Mouse (Mus musculus) olfactory bulb, adult 2 months (tissue): ENCODE results near the gene Gm44596. TPM values are rescaled to one million over a fixed set of nuclear protein-coding genes. Genes with fewer than 3 reads are reported as not detected.

Experiments
- H3K27ac ChIP-seq: fragments of 200-500 bp; 2 replicates; pipeline ENCODE4 v1.5.1; 2012; ENCODE audit warnings: low read depth, low read length; ENCODE audit not compliant: insufficient read depth
- H3K4me1 ChIP-seq: fragments of 200-500 bp; 2 replicates; pipeline ENCODE4 v1.6.1; 2012; ENCODE audit warnings: low read length; ENCODE audit not compliant: control insufficient read depth, insufficient read depth
- H3K4me3 ChIP-seq: fragments of 200-500 bp; 2 replicates; pipeline ENCODE4 v1.5.1; 2012; ENCODE audit warnings: mild to moderate bottlenecking, low read depth, low read length, moderate library complexity; ENCODE audit not compliant: insufficient read depth
- CTCF ChIP-seq: fragments of 200-500 bp; IDR thresholded peaks from 2 replicates; pipeline ENCODE4 v1.5.1; 2012; ENCODE audit warnings: low read depth, mild to moderate bottlenecking, low read length, moderate library complexity; ENCODE audit not compliant: insufficient read depth
- POLR2A ChIP-seq: fragments of 200-500 bp; IDR thresholded peaks from 2 replicates; pipeline ENCODE4 v1.6.1; 2012; ENCODE audit warnings: mild to moderate bottlenecking, low read depth, low read length, moderate library complexity; ENCODE audit not compliant: insufficient read depth
- WGBS: fragments of 180-500 bp; shearing (Covaris S2); methylation state at CpG from one replicate; pipeline ENCODE4 v1.1.7; 2018; 5-methylcytosine and 5-hydroxymethylcytosine counted together
- polyA plus RNA-seq: library from polyadenylated mRNA; stranded (reverse); fragments of >200 nt; gene quantifications from 2 replicates; pipeline ENCODE4 v1.2.4, GENCODE M21; 2012; ENCODE audit warnings: low replicate concordance; ENCODE audit not compliant: missing spikeins, insufficient read depth, insufficient read length

The Gm44596 gene
- polyA plus RNA-seq, 1 experiment, result not detected

DNA sequence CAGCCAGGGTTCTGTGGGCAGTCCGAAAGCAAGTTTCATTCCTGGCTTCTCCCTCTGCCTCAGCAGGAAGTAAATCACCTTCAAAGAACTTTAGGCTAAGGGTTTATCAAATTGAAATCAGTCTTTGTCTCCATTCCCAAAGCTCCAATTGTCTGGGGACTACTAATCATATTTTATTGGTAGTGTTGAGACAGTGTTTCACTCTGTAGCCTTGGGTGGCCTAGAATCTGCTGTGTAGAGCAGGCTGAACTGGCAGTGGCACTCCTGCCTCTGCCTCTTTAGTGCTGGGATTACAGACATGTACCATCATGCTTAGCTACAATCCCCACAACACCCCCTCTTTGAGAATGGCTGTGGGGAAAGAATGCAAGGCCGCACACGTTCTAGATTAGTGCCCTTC, 46.2 kb downstream of the Gm44596 start:
- Histone ChIP-seq H3K27ac (peak overlapping the region; percentile 56; the same call in 1 of the 2 replicates), H3K4me3 (no peak overlapping the region), H3K4me1 (peaks cover 3% of the 10 kb centered on the region)
- WGBS, result 86% methylated on average over 3 of the region's 3 CpGs
- TF ChIP-seq POLR2A, result no peak
- TF ChIP-seq CTCF, result no peak

DNA sequence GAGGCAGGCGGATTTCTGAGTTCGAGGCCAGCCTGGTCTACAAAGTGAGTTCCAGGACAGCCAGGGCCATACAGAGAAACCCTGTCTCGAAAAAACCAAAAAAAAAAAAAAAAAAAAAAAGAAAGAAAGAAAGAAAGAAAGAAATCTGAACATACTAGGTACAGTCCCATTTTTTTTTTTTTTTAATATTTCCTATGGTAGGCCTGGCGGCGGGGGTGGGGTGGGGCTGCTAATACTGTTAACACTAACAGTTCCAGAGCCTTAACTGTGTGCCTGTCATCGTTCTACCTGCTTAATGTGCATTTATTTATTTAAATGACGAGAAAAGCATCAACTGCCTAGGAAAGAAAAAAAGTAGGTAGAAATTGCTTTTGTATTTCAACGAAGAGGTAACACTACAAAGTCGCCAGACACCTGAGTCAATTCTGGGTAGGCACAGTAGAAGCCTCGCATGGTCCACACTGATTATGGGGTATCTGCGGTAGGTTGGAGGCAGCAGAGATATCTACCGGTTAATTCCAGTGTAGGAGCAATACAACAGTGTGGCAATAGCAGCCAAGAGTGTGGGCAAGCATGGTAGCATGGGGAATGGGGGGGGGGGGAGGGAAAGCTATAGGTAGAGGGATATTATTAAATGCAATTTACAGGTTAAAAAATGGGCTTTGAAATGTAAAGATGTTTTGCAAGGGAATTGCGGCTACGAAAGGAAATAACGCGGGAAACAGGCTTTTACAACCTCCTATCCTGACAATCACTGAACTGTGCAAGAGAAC, 48.4 kb downstream of the Gm44596 start:
- Histone ChIP-seq H3K4me3 (peak overlapping the region; percentile 94), H3K27ac (peak overlapping the region; percentile 86), H3K4me1 (peaks cover 3% of the 10 kb centered on the region)
- TF ChIP-seq POLR2A, result no peak
- TF ChIP-seq CTCF, result no peak
- 41% methylated on average over 16 of the region's 16 CpGs for WGBS

DNA sequence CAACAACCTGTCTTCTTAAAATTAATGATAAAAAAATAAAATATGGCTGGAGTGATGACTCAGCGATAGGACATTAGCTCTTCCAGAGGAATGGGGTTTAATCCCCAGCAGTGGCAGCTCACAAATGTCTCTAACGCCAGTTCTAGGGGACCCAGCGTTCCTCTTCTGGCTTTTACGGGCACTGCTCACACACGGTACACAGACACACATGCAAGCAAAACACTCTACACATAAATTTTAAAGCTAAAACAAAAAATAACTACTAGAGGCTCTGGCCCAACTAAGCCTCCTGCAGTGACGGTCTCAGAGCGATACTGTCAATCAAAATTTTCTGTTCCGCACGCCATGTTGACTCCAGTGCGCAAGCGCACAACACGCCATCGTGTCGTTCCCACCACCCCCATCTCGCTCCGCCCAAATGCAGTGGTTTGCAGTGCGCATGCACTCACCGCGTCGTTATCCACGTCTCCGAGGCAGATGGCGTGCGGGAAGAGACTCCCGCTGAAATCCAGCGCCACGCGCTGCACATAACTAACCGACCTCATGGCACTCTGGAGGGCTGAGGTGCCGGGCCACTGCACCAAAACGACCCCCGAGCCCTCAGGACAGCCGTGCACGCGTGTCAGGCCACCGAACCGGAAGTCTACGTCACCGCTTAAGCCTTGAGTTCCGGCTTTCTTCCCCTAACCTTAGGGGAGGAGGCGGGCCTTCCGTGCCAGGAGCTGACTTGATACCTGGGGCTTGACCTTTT, 49.1 kb downstream of the Gm44596 start, which contains the start of gene Itfg2:
Gene Itfg2 (minus strand): TSS at position 663 of the 751 bp plus-strand sequence.
- under 1% methylated on average over 42 of the region's 42 CpGs for WGBS

DNA sequence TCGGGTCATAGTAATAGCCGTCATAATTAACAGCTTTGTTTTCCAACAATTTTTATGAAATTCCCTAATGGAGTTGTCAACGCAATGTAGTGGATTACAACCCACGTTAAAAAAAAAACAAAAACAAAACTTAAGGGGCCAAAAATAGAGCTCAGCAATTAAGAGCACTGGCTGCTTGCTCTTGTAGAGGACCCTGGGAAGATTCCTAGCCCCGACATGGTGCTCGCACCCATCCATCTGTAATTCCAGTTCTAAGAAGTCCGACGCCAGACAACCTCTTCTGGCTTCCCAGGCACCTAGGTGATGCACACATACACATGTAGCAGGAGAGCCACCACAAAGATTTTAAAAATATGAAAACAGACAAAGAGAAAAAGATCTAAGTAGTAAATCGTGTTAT, 49.7 kb downstream of the Gm44596 start:
- Histone ChIP-seq H3K27ac (peak overlapping the region; percentile 100), H3K4me3 (peak overlapping the region; percentile 94), H3K4me1 (peaks cover 3% of the 10 kb centered on the region)
- WGBS, result 14% methylated on average over 9 of the region's 9 CpGs
- TF ChIP-seq POLR2A, result no peak
- TF ChIP-seq CTCF, result no peak

More for the DNA sequence above, 49.1 kb downstream of the Gm44596 start, which contains the start of gene Itfg2:
- H3K4me1 ChIP-seq, result peaks cover 3% of the 10 kb centered on the region
- peak within 1 kb of the TSS; percentile 94 for H3K4me3 ChIP-seq
- H3K27ac ChIP-seq, result peak within 1 kb of the TSS; percentile 100
- TF ChIP-seq CTCF (no peak), POLR2A (peak; percentile 98)

DNA sequence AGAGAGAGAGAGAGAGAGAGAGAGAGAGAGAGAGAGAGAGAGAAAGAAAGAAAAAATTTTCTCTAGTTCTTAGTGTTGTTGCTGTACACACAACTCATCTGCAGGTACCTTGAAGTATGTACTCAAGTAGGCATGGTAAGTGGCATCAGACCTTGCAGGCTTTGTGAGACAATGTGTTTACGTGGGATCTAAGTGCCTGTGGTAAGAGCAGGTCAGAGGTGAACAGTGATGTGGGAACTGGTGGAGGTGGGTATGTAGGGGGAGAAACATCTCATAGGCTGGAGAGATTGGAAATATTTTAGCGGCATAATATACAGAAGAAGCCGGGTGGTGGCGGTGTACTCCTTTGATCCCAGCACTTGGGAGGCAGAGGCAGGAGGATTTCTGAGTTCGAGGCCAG, 52.3 kb downstream of the Gm44596 start:
- 92% methylated on average over 5 of the region's 5 CpGs for WGBS
- no peaks in the 10 kb centered on the region for H3K4me1 ChIP-seq
- TF ChIP-seq CTCF, result no peak
- H3K27ac ChIP-seq, result no peak overlapping the region
- H3K4me3 ChIP-seq, result no peak overlapping the region

DNA sequence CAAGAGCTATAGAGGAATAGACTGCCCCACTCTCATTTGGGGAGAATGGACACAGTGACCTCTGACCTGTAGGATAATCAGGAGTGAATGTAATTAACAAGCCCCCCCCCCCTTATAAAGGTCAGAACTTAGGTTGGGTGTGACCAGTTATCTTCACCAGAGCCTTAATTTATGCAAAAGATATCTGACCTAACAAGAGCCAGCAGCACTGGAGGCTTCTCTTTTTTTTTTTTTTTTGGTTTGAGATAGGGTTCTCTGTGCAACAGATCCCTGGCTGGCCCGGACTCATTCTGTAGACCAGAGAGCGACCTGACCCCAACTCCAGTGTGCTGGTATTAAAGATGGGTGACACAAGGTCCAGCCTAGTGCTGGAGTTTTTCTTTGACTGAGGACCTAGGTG, 54.0 kb downstream of the Gm44596 start:
- H3K4me1 ChIP-seq, result no peaks in the 10 kb centered on the region
- TF ChIP-seq CTCF (no peak), POLR2A (no peak)
- H3K27ac ChIP-seq, result no peak overlapping the region
- no peak overlapping the region for H3K4me3 ChIP-seq
- WGBS, result 96% methylated on average over 2 of the region's 2 CpGs

DNA sequence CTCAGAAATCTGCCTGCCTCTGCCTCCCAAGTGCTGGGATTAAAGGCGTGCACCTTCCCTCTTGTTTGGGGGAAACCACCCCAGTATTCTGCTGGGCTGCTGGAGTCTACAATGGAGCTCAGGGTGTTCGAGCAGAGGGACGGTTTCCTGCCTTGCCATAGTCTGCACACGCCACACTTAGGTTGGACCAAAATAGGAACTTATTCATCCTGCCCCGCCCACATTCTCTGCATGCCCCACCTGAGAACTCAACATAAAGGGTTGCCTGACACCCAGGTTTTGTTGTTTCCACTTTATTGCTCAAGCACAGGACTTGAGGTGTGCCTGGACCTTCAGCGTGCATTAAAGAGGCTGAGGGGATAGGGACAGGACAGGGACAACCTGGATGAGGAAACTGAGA, 54.5 kb downstream of the Gm44596 start:
- no peak overlapping the region for H3K27ac ChIP-seq
- no peak overlapping the region for H3K4me3 ChIP-seq
- no peaks in the 10 kb centered on the region for H3K4me1 ChIP-seq
- no peak for TF ChIP-seq POLR2A
- no peak for TF ChIP-seq CTCF
- WGBS, result 84% methylated on average over 6 of the region's 6 CpGs

DNA sequence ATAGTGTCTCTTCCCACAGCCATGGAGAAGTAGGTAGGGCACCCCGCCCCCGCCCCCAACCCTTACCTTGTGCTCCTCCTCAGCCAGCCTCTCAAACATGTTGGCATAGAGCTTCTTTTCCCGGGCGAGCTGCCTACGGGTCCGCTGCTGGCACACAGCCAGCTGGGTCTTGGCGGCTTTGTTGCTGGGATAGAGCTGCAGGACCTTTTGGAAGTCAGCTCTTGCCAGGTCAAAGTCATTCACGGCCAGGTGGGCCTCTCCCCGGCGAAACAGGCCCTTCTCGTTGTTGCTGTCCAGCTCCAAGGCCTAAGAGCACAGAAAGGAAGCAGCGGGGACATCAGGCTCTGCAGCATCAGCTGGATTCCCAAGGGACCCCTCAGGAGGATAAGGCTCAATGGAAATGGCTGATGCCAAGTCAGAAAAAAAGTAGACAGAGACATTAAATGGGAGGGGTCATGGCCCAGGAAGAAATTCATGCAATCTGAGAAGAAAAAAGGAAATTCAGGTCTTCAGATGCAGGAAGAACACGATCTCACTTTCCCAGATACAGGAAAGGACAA, 57.1 kb downstream of the Gm44596 start:
- no peak overlapping the region for H3K4me3 ChIP-seq
- no peak for TF ChIP-seq POLR2A
- TF ChIP-seq CTCF, result no peak
- 49% methylated on average over 13 of the region's 13 CpGs for WGBS
- H3K27ac ChIP-seq, result no peak overlapping the region
- H3K4me1 ChIP-seq, result peaks cover 8% of the 10 kb centered on the region

DNA sequence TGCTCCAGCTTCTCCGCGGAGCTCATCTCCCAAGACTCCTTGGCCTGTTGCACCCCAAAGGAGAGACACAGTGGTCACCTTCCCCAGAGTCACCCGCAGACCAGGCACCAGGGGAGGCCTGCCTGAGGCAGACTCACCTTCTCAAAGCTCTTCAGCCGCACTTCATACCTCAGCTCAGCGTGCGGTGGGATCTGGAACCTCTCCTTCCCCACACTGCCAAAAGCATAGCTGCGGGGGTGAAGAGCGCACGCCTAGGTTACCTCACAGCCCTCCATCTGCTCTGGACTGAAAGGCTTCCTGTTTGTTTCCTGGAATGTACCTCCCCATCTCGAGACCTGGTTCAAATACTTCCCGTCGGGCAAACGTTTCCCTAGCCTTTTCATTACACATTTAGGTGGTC, 58.3 kb downstream of the Gm44596 start:
- TF ChIP-seq POLR2A (no peak), CTCF (no peak)
- H3K4me1 ChIP-seq, result peaks cover 8% of the 10 kb centered on the region
- WGBS, result 92% methylated on average over 13 of the region's 13 CpGs
- H3K4me3 ChIP-seq, result no peak overlapping the region
- H3K27ac ChIP-seq, result no peak overlapping the region
